Mouse (Mus musculus) megakaryocyte, embryonic 14.5 days (primary cell): ENCODE results near the gene Akap13.

ENCODE experiments used
- FLI1 ChIP-seq: IDR thresholded peaks from 2 replicates; pipeline ENCODE4 v1.6.1; 2012; ENCODE audit warnings: low read length, inconsistent platforms, mixed read lengths
- GATA1 ChIP-seq: IDR thresholded peaks from 3 replicates; pipeline ENCODE4 v1.6.1; 2012; ENCODE audit warnings: mixed read lengths, low read length, inconsistent platforms, borderline replicate concordance

DNA sequence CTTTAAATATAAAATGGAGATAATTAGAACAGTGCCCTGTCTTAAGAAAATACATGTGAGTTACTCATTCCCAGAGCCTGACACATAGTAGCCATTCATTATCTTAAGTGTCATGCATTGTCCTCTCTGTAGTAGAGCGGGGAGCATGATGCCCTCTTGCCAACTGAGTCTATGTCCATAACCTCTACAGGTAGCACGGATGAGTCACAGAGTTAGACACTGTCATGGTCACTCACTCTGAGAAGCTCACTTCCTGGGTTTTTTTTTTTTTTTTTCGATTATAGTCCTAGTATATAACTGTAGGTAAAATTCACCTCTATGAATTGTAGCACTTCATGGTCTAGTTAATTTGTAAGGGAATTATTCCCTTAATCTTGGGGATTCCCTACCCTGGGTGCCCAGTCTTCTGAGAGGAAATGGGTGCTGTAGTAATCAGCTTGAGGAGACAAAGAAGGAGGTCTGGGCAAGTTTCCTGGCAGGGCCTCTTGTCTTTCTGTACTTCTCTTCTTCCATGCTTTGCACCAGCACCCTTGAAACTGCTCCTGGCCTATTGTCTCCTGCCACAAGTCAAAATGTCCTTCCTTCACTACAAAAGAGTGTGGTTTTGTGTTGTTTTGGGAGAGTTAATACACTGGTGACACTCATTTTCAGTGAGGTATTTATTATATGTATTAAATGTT lies 247.8 kb downstream of the Akap13 start:
- TF ChIP-seq GATA1 (no peak), FLI1 (no peak)
